Mouse (Mus musculus): ENCODE data around the gene Adamtsl4. TPM values are rescaled to one million over a fixed set of nuclear protein-coding genes. Genes with fewer than 3 reads are reported as not detected.

Adamtsl4 gene
- total RNA-seq, 2 experiments from 2014 or later, result 1.4 TPM; not detected in 1

GRCm38 (mm10) chr3:95648016-95648415, 39.7 kb downstream of the Adamtsl4 start:
- no peak for ATAC-seq (replicated peaks; ENCODE audit: poor library complexity, severe bottlenecking)

- ATAC-seq (replicated peaks; ENCODE audit: poor library complexity, severe bottlenecking), result peak; percentile 99
Observed at GRCm38 (mm10) chr3:95645313-95646235, 42.1 kb downstream of the Adamtsl4 start.

- no peak for ATAC-seq (replicated peaks; ENCODE audit: poor library complexity, severe bottlenecking)
Observed at GRCm38 (mm10) chr3:95643097-95643496, 44.6 kb downstream of the Adamtsl4 start.

GRCm38 (mm10) chr3:95639694-95640093, 48.0 kb downstream of the Adamtsl4 start:
- ATAC-seq (replicated peaks; ENCODE audit: poor library complexity, severe bottlenecking), result no peak

- no peak for ATAC-seq (replicated peaks; ENCODE audit: poor library complexity, severe bottlenecking)
Observed at GRCm38 (mm10) chr3:95636072-95636471, 51.6 kb downstream of the Adamtsl4 start.

GRCm38 (mm10) chr3:95635636-95636035, 52.1 kb downstream of the Adamtsl4 start:
- ATAC-seq (replicated peaks; ENCODE audit: poor library complexity, severe bottlenecking), result no peak

GRCm38 (mm10) chr3:95632648-95633588, 54.8 kb downstream of the Adamtsl4 start:
- ATAC-seq (replicated peaks; ENCODE audit: poor library complexity, severe bottlenecking), result peak; percentile 52

GRCm38 (mm10) chr3:95631304-95631703, 56.4 kb downstream of the Adamtsl4 start:
- ATAC-seq (replicated peaks; ENCODE audit: poor library complexity, severe bottlenecking), result no peak

- ATAC-seq (replicated peaks; ENCODE audit: poor library complexity, severe bottlenecking), result no peak
Observed at GRCm38 (mm10) chr3:95630856-95631255, 56.9 kb downstream of the Adamtsl4 start.

GRCm38 (mm10) chr3:95629755-95630154, 58.0 kb downstream of the Adamtsl4 start:
- ATAC-seq (replicated peaks; ENCODE audit: poor library complexity, severe bottlenecking), result no peak

GRCm38 (mm10) chr3:95627763-95628162, 60.0 kb downstream of the Adamtsl4 start:
- no peak for ATAC-seq (replicated peaks; ENCODE audit: poor library complexity, severe bottlenecking)

Other genes starting within 250 kb of the Adamtsl4 start
- gene Ctsk, start 188.7 kb downstream of the Adamtsl4 start, total RNA-seq (2014; fragmentation: Nextera tagmentation), result not detected in 2 replicates
- not detected in 2 replicates for gene Ctsk, start 188.7 kb downstream of the Adamtsl4 start, total RNA-seq (2017)
- 26.1 and 42.2 TPM in 2 replicates for gene Ctss, start 161.1 kb downstream of the Adamtsl4 start, total RNA-seq (2014; fragmentation: Nextera tagmentation)
- gene Ctss, start 161.1 kb downstream of the Adamtsl4 start, total RNA-seq (2017), result 74.5 and 94.5 TPM in 2 replicates
- gene Hormad1, start 128.2 kb downstream of the Adamtsl4 start, total RNA-seq (2014; fragmentation: Nextera tagmentation), result not detected in 2 replicates
- gene Hormad1, start 128.2 kb downstream of the Adamtsl4 start, total RNA-seq (2017), result not detected in 2 replicates
- gene Golph3l, start 99.0 kb downstream of the Adamtsl4 start, total RNA-seq (2014; fragmentation: Nextera tagmentation), result 32.6 and 41.0 TPM in 2 replicates
- 48.4 and 54.8 TPM in 2 replicates for gene Golph3l, start 99.0 kb downstream of the Adamtsl4 start, total RNA-seq (2017)
- gene Ensa, start 62.9 kb downstream of the Adamtsl4 start, total RNA-seq (2014; fragmentation: Nextera tagmentation), result 44.2 and 44.3 TPM in 2 replicates
- 47.7 and 63.0 TPM in 2 replicates for gene Ensa, start 62.9 kb downstream of the Adamtsl4 start, total RNA-seq (2017)
- 88.5 and 94.4 TPM in 2 replicates for gene Mcl1, start 29.1 kb downstream of the Adamtsl4 start, total RNA-seq (2014; fragmentation: Nextera tagmentation)
- 123 and 124 TPM in 2 replicates for gene Mcl1, start 29.1 kb downstream of the Adamtsl4 start, total RNA-seq (2017)
- 5.6 and 10.4 TPM in 2 replicates for gene Ecm1, start 51.7 kb upstream of the Adamtsl4 start, total RNA-seq (2014; fragmentation: Nextera tagmentation)
- gene Ecm1, start 51.7 kb upstream of the Adamtsl4 start, total RNA-seq (2017), result 0.30 TPM in 1 of 2 replicates, not detected in the other
- 63.0 and 69.1 TPM in 2 replicates for gene Tars2, start 72.3 kb upstream of the Adamtsl4 start, total RNA-seq (2014; fragmentation: Nextera tagmentation)
- 47.6 and 53.2 TPM in 2 replicates for gene Tars2, start 72.3 kb upstream of the Adamtsl4 start, total RNA-seq (2017)
- gene Rprd2, start 130.9 kb upstream of the Adamtsl4 start, total RNA-seq (2014; fragmentation: Nextera tagmentation), result 56.0 and 56.8 TPM in 2 replicates
- gene Rprd2, start 130.9 kb upstream of the Adamtsl4 start, total RNA-seq (2017), result 17.5 and 23.8 TPM in 2 replicates
- gene Prpf3, start 168.0 kb upstream of the Adamtsl4 start, total RNA-seq (2014; fragmentation: Nextera tagmentation), result 49.6 and 60.8 TPM in 2 replicates
- gene Prpf3, start 168.0 kb upstream of the Adamtsl4 start, total RNA-seq (2017), result 35.9 and 45.7 TPM in 2 replicates
- gene Mrps21, start 183.6 kb upstream of the Adamtsl4 start, total RNA-seq (2014; fragmentation: Nextera tagmentation), result 186 and 187 TPM in 2 replicates
- gene Mrps21, start 183.6 kb upstream of the Adamtsl4 start, total RNA-seq (2017), result 342 and 431 TPM in 2 replicates
- 2.6 and 4.6 TPM in 2 replicates for gene Ciart, start 194.3 kb upstream of the Adamtsl4 start, total RNA-seq (2014; fragmentation: Nextera tagmentation)
- 0.90 and 4.0 TPM in 2 replicates for gene Ciart, start 194.3 kb upstream of the Adamtsl4 start, total RNA-seq (2017)
- gene BC028528, start 204.1 kb upstream of the Adamtsl4 start, total RNA-seq (2014; fragmentation: Nextera tagmentation), result 36.7 and 51.1 TPM in 2 replicates
- 57.2 and 65.2 TPM in 2 replicates for gene BC028528, start 204.1 kb upstream of the Adamtsl4 start, total RNA-seq (2017)
- 67.0 and 69.0 TPM in 2 replicates for gene Aph1a, start 206.1 kb upstream of the Adamtsl4 start, total RNA-seq (2014; fragmentation: Nextera tagmentation)
- gene Aph1a, start 206.1 kb upstream of the Adamtsl4 start, total RNA-seq (2017), result 31.8 and 42.8 TPM in 2 replicates
- gene Car14, start 216.8 kb upstream of the Adamtsl4 start, total RNA-seq (2014; fragmentation: Nextera tagmentation), result not detected in 2 replicates
- not detected in 2 replicates for gene Car14, start 216.8 kb upstream of the Adamtsl4 start, total RNA-seq (2017)
- 159 and 191 TPM in 2 replicates for gene Anp32e, start 241.3 kb upstream of the Adamtsl4 start, total RNA-seq (2014; fragmentation: Nextera tagmentation)
- 445 and 523 TPM in 2 replicates for gene Anp32e, start 241.3 kb upstream of the Adamtsl4 start, total RNA-seq (2017)

Measured in granulocyte monocyte progenitor cell, adult 5-6 weeks (primary cell).